Mouse (Mus musculus) liver, embryonic 14.5 days (tissue): Measurements from ENCODE around the gene Mon2. TPM values are rescaled to one million over a fixed set of nuclear protein-coding genes. Genes with fewer than 3 reads are reported as not detected.

Source experiments
- ATAC-seq: fragments of 200-750 bp; cut with Nextera tagmentation; 2 replicates; pipeline ENCODE4 v1.8.0; 2017; ENCODE audit warnings: moderate number of reproducible peaks, mild to moderate bottlenecking, moderate library complexity; ENCODE audit not compliant: insufficient read depth
- DNase-seq, 3 experiments: peaks; one replicate each; pipeline ENCODE4 v3.0.0-alpha.2; 2012 to 2013; ENCODE audit warnings: low read depth in 3 of 3, low spot score in 3 of 3
- H3K27ac ChIP-seq: fragments of 300-500 bp; sonication (generic); 2 replicates; pipeline ENCODE4 v1.5.1; 2014; ENCODE audit warnings: moderate library complexity, mild to moderate bottlenecking, control low read depth, inconsistent platforms
- H3K27me3 ChIP-seq: fragments of 300-500 bp; sonication (generic); 2 replicates; pipeline ENCODE4 v1.6.1; 2014; ENCODE audit warnings: mild to moderate bottlenecking, low read length, moderate library complexity; ENCODE audit not compliant: control insufficient read depth, insufficient read depth
- H3K36me3 ChIP-seq: fragments of 300-500 bp; sonication (generic); replicated peaks from 2 replicates; pipeline ENCODE4 v1.6.1; 2014; ENCODE audit warnings: low read depth; ENCODE audit not compliant: control insufficient read depth, insufficient read depth
- H3K4me1 ChIP-seq, 2 experiments: fragments of 200-500 bp in 1 of 2; fragments of 300-500 bp in 1 of 2; sonication (generic) in 1 of 2; replicated peaks; 2 replicates each; pipeline ENCODE4 v1.6.1; 2012 to 2014; ENCODE audit warnings: antibody characterized with exemption in 1 of 2, inconsistent platforms in 1 of 2, low read length in 1 of 2; ENCODE audit not compliant: control insufficient read depth in 2 of 2, insufficient read depth in 2 of 2
- H3K4me2 ChIP-seq: fragments of 300-500 bp; sonication (generic); 2 replicates; pipeline ENCODE4 v1.6.1; 2014; ENCODE audit warnings: low read depth, mild to moderate bottlenecking, control low read depth, moderate library complexity
- H3K4me3 ChIP-seq, 2 experiments: fragments of 200-500 bp in 1 of 2; fragments of 300-500 bp in 1 of 2; sonication (generic) in 1 of 2; 2 replicates each; pipeline ENCODE4 v1.5.1; 2012 to 2014; ENCODE audit warnings: low read depth in 2 of 2, low read length in 2 of 2, mild to moderate bottlenecking in 2 of 2, control low read depth in 1 of 2, inconsistent platforms in 1 of 2, moderate library complexity in 1 of 2; ENCODE audit not compliant: insufficient read depth in 1 of 2
- H3K9ac ChIP-seq: fragments of 300-500 bp; sonication (generic); replicated peaks from 2 replicates; pipeline ENCODE4 v1.6.1; 2014; ENCODE audit warnings: mild to moderate bottlenecking, control low read depth, moderate library complexity
- H3K9me3 ChIP-seq: fragments of 300-500 bp; sonication (generic); 2 replicates; pipeline ENCODE4 v1.6.1; 2016; ENCODE audit warnings: low read length, mixed read lengths; ENCODE audit not compliant: control insufficient read depth
- CTCF ChIP-seq: IDR thresholded peaks from 2 replicates; pipeline ENCODE4 v1.5.1; 2016; ENCODE audit warnings: antibody characterized with exemption, low read depth, control low read depth
- EP300 ChIP-seq: IDR thresholded peaks from 2 replicates; pipeline ENCODE4 v1.6.1; 2016; ENCODE audit warnings: antibody characterized with exemption, low read depth
- WGBS: fragments of 180-500 bp; shearing (Covaris S2); extraction: QIAGEN DNeasy Blood & Tissue Kit; methylation state at CpG from one replicate; pipeline ENCODE4 v1.1.7; 2014; ENCODE audit not compliant: insufficient replicate concordance; 5-methylcytosine and 5-hydroxymethylcytosine counted together
- polyA plus RNA-seq, 2 experiments: library from polyadenylated mRNA; depleted of rRNA in 1 of 2; stranded (reverse) in 1 of 2; unstranded in 1 of 2; fragments of >200 nt; fragmentation: Nextera tagmentation in 1 of 2; extraction: Ambion mirVana in 1 of 2; gene quantifications; 2 replicates each; pipeline versions ENCODE4 v1.2.1 to v1.2.3; 2012 to 2014

The Mon2 gene
- polyA plus RNA-seq, 2 experiments: 9.8 to 12.6 TPM

- 80% methylated on average over 11 of the region's 11 CpGs for WGBS
- no peak overlapping the region for H3K27ac ChIP-seq
- H3K27me3 ChIP-seq: no peaks in the 10 kb centered on the region
- no peaks in the 10 kb centered on the region for H3K9me3 ChIP-seq
- H3K4me2 ChIP-seq: no peak overlapping the region
- H3K36me3 ChIP-seq: peaks cover 36% of the 10 kb centered on the region
- TF ChIP-seq EP300 (no peak), CTCF (no peak)
- H3K4me1 ChIP-seq: no peaks in the 10 kb centered on the region
- ATAC-seq: no peak
- no peak for DNase-seq
- H3K9ac ChIP-seq: no peak overlapping the region
- H3K4me3 ChIP-seq: no peak overlapping the region
Measured at GRCm38 (mm10) chr10:123112056-123112786, 35.9 kb upstream of the Mon2 start.

GRCm38 (mm10) chr10:123110548-123110947 is 34.2 kb upstream of the Mon2 start:
- Histone ChIP-seq H3K27ac (no peak overlapping the region), H3K9me3 (no peaks in the 10 kb centered on the region), H3K4me3 (no peak overlapping the region), H3K4me2 (no peak overlapping the region), H3K36me3 (peaks cover 22% of the 10 kb centered on the region), H3K4me1 (no peaks in the 10 kb centered on the region), H3K9ac (no peak overlapping the region), H3K27me3 (no peaks in the 10 kb centered on the region)
- 86% methylated on average over 11 of the region's 11 CpGs for WGBS
- no peak for ATAC-seq
- DNase-seq: no peak
- TF ChIP-seq CTCF (no peak), EP300 (no peak)

GRCm38 (mm10) chr10:123108527-123108926 is 32.2 kb upstream of the Mon2 start:
- no peak overlapping the region for H3K27ac ChIP-seq
- ATAC-seq: no peak
- no peak overlapping the region for H3K4me2 ChIP-seq
- H3K4me1 ChIP-seq: no peaks in the 10 kb centered on the region
- H3K27me3 ChIP-seq: no peaks in the 10 kb centered on the region
- H3K9me3 ChIP-seq: no peaks in the 10 kb centered on the region
- H3K36me3 ChIP-seq: peaks cover 10% of the 10 kb centered on the region
- TF ChIP-seq CTCF (no peak), EP300 (no peak)
- 67% methylated on average over 1 of the region's 1 CpGs for WGBS
- DNase-seq: no peak
- no peak overlapping the region for H3K9ac ChIP-seq
- no peak overlapping the region for H3K4me3 ChIP-seq

- 89% methylated on average over 5 of the region's 5 CpGs for WGBS
- H3K4me2 ChIP-seq: no peak overlapping the region
- TF ChIP-seq EP300 (no peak), CTCF (no peak)
- H3K36me3 ChIP-seq: peaks cover 6% of the 10 kb centered on the region
- H3K27me3 ChIP-seq: no peaks in the 10 kb centered on the region
- ATAC-seq (no peak), DNase-seq (no peak)
- no peak overlapping the region for H3K4me3 ChIP-seq
- no peak overlapping the region for H3K9ac ChIP-seq
- no peaks in the 10 kb centered on the region for H3K4me1 ChIP-seq
- H3K9me3 ChIP-seq: no peaks in the 10 kb centered on the region
- H3K27ac ChIP-seq: no peak overlapping the region
Measured at GRCm38 (mm10) chr10:123108121-123108520, 31.8 kb upstream of the Mon2 start.

GRCm38 (mm10) chr10:123101303-123101702 is 25.0 kb upstream of the Mon2 start:
- Histone ChIP-seq H3K9me3 (no peaks in the 10 kb centered on the region), H3K27me3 (no peaks in the 10 kb centered on the region), H3K9ac (no peak overlapping the region), H3K4me3 (no peak overlapping the region), H3K4me2 (no peak overlapping the region), H3K4me1 (no peaks in the 10 kb centered on the region), H3K36me3 (no peaks in the 10 kb centered on the region), H3K27ac (no peak overlapping the region)
- DNase-seq (no peak), ATAC-seq (no peak)
- no peak for TF ChIP-seq CTCF
- no peak for TF ChIP-seq EP300
- WGBS: 11% methylated on average over 1 of the region's 1 CpGs
